Mouse (Mus musculus) lung, postnatal 0 days (tissue): ENCODE measurements around the gene P2rx2.

Experiments used
- CTCF ChIP-seq: IDR thresholded peaks from 2 replicates; pipeline ENCODE4 v1.5.1; 2016; ENCODE audit warnings: antibody characterized with exemption, mild to moderate bottlenecking
- EP300 ChIP-seq: IDR thresholded peaks from 2 replicates; pipeline ENCODE4 v1.6.1; 2016; ENCODE audit warnings: antibody characterized with exemption, mild to moderate bottlenecking, control low read depth

DNA sequence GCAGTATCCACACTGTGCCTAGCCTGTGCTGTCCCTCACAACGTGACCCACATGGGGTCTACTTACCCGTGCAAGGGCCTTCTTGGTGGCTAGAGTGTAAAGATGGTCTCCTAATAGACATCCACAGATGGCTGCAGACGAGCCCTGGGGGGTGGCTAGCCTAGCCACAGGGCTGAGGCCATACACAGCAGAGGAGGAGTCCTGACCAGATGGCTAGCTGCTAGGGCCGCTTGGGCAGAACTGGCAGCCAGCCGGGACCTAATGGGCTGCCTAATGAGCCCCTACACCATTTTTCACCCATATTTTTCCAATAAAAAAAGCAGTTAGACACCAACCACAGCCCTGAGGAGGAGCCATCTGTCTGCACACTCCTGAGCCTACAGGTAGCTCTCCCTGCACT, 49.7 kb upstream of the P2rx2 start:
- TF ChIP-seq CTCF: no peak
- TF ChIP-seq EP300: no peak
